Mouse (Mus musculus) G1E (cell line): ENCODE results near the gene Orc5.

ENCODE experiments used
- CTCF ChIP-seq: IDR thresholded peaks from 2 replicates; pipeline ENCODE4 v1.5.1; 2012; ENCODE audit warnings: low read depth, low read length, inconsistent platforms, mixed read lengths
- GATA1 ChIP-seq: IDR thresholded peaks from 2 replicates; pipeline ENCODE4 v1.6.1; 2012; ENCODE audit warnings: borderline replicate concordance, low read length, inconsistent platforms, mixed read lengths
- GATA2 ChIP-seq: IDR thresholded peaks from 2 replicates; pipeline ENCODE4 v1.6.1; 2012; ENCODE audit warnings: low read depth, low read length, inconsistent platforms, borderline replicate concordance
- TAL1 ChIP-seq: conservative IDR thresholded peaks from 2 replicates; pipeline ENCODE4 v1.6.1; 2012; ENCODE audit warnings: low read depth, low read length, inconsistent platforms, mixed read lengths

GRCm38 (mm10) chr5:22489091-22489490 lies 61.1 kb downstream of the Orc5 start:
- peak; percentile 40 for TF ChIP-seq CTCF
- no peak for TF ChIP-seq TAL1
- no peak for TF ChIP-seq GATA1
- TF ChIP-seq GATA2 = no peak
